Mouse (Mus musculus) CH12.LX (cell line): ENCODE results near the gene Mcemp1. TPM values are rescaled to one million over a fixed set of nuclear protein-coding genes. Genes with fewer than 3 reads are reported as not detected.

ENCODE experiments used
- DNase-seq: peaks from one replicate; pipeline ENCODE4 v3.0.0-alpha.2; 2013; ENCODE audit errors: extremely low read depth
- H3K27ac ChIP-seq: 2 replicates; pipeline ENCODE4 v1.5.1; 2012; ENCODE audit warnings: low read depth, mild to moderate bottlenecking, control low read depth, moderate library complexity; ENCODE audit not compliant: insufficient read depth
- H3K27me3 ChIP-seq: replicated peaks from 2 replicates; pipeline ENCODE3; 2012; ENCODE audit warnings: inconsistent platforms
- H3K36me3 ChIP-seq, 2 experiments: replicated peaks in 1 of 2; 2 replicates each; pipeline versions ENCODE3 to v1.6.1; 2012; ENCODE audit warnings: inconsistent platforms in 1 of 2, low read length in 1 of 2, mild to moderate bottlenecking in 1 of 2, mixed read lengths in 1 of 2, moderate library complexity in 1 of 2; ENCODE audit not compliant: control insufficient read depth in 1 of 2, insufficient read depth in 1 of 2
- H3K4me1 ChIP-seq, 2 experiments: 2 replicates each; pipeline ENCODE4 v1.6.1; 2012; ENCODE audit warnings: inconsistent platforms in 1 of 2, moderate library complexity in 1 of 2; ENCODE audit not compliant: insufficient read depth in 2 of 2, control insufficient read depth in 1 of 2
- H3K4me2 ChIP-seq: 2 replicates; pipeline ENCODE4 v1.6.1; 2012; ENCODE audit warnings: low read depth, mild to moderate bottlenecking, control low read depth; ENCODE audit not compliant: poor library complexity, insufficient read depth, severe bottlenecking
- H3K4me3 ChIP-seq, 3 experiments: fragments of 150-350 bp in 1 of 3; sonication (generic) in 1 of 3; replicated peaks in 1 of 3; 2 replicates each; pipeline versions ENCODE3 to v1.5.1; 2011 to 2012; ENCODE audit warnings: low read depth in 2 of 3, low read length in 2 of 3, mild to moderate bottlenecking in 2 of 3, moderate library complexity in 2 of 3, control low read depth in 1 of 3, improper control_type of control experiment in 1 of 3, inconsistent platforms in 1 of 3, mixed read lengths in 1 of 3; ENCODE audit not compliant: poor library complexity in 1 of 3
- H3K79me2 ChIP-seq: replicated peaks from 2 replicates; pipeline ENCODE4 v1.6.1; 2012; ENCODE audit warnings: mild to moderate bottlenecking, moderate library complexity; ENCODE audit not compliant: control insufficient read depth, poor library complexity, insufficient read depth, severe bottlenecking; ENCODE audit errors: extremely low read depth
- H3K9ac ChIP-seq: 2 replicates; pipeline ENCODE4 v1.6.1; 2012; ENCODE audit warnings: low read depth, mild to moderate bottlenecking, control low read depth, moderate library complexity; ENCODE audit not compliant: insufficient read depth
- H3K9me3 ChIP-seq: replicated peaks from 2 replicates; pipeline ENCODE3; 2012; ENCODE audit warnings: low read length, inconsistent platforms, mixed read lengths
- CHD1 ChIP-seq: IDR thresholded peaks from 2 replicates; pipeline ENCODE4 v1.6.1; 2012; ENCODE audit warnings: low read depth, low read length, improper control_type of control experiment, inconsistent platforms
- CTCF ChIP-seq, 2 experiments: IDR thresholded peaks in 1 of 2; conservative IDR thresholded peaks in 1 of 2; 2 replicates each; pipeline ENCODE4 v1.5.1; 2011 to 2012; ENCODE audit warnings: low read depth in 2 of 2, low read length in 2 of 2, improper control_type of control experiment in 1 of 2, inconsistent platforms in 1 of 2, mild to moderate bottlenecking in 1 of 2, moderate library complexity in 1 of 2
- ELF1 ChIP-seq: IDR thresholded peaks from 2 replicates; pipeline ENCODE4 v1.6.1; 2014; ENCODE audit warnings: low read depth, mild to moderate bottlenecking, inconsistent platforms, low read length, improper control_type of control experiment
- ETS1 ChIP-seq: conservative IDR thresholded peaks from 2 replicates; pipeline ENCODE4 v1.6.1; 2012; ENCODE audit warnings: low read depth, mild to moderate bottlenecking, inconsistent platforms, low read length, improper control_type of control experiment, moderate library complexity
- GABPA ChIP-seq: IDR thresholded peaks from 2 replicates; pipeline ENCODE4 v1.6.1; 2012; ENCODE audit warnings: low read depth, low read length, improper control_type of control experiment, inconsistent platforms; ENCODE audit not compliant: insufficient replicate concordance
- HCFC1 ChIP-seq: IDR thresholded peaks from 2 replicates; pipeline ENCODE4 v1.6.1; 2012; ENCODE audit warnings: low read depth, mild to moderate bottlenecking, inconsistent platforms, low read length, improper control_type of control experiment
- IRF4 ChIP-seq: IDR thresholded peaks from 2 replicates; pipeline ENCODE4 v1.6.1; 2014; ENCODE audit warnings: low read depth, mild to moderate bottlenecking, inconsistent platforms, low read length, improper control_type of control experiment
- JUN ChIP-seq: IDR thresholded peaks from 2 replicates; pipeline ENCODE4 v1.6.1; 2011; ENCODE audit warnings: low read depth, mild to moderate bottlenecking, low read length, improper control_type of control experiment, moderate library complexity; ENCODE audit not compliant: insufficient read depth
- JUND ChIP-seq: conservative IDR thresholded peaks from 2 replicates; pipeline ENCODE4 v1.6.1; 2011; ENCODE audit warnings: low read depth, low read length, improper control_type of control experiment
- KAT2A ChIP-seq: IDR thresholded peaks from 2 replicates; pipeline ENCODE4 v1.6.1; 2012; ENCODE audit warnings: low read length, improper control_type of control experiment, inconsistent platforms; ENCODE audit not compliant: insufficient replicate concordance
- MAFK ChIP-seq: IDR thresholded peaks from 2 replicates; pipeline ENCODE4 v1.6.1; 2011; ENCODE audit warnings: low read length, improper control_type of control experiment; ENCODE audit not compliant: insufficient replicate concordance
- MAX ChIP-seq: IDR thresholded peaks from 2 replicates; pipeline ENCODE4 v1.6.1; 2011; ENCODE audit warnings: low read length, improper control_type of control experiment
- MAZ ChIP-seq: IDR thresholded peaks from 2 replicates; pipeline ENCODE4 v1.6.1; 2012; ENCODE audit warnings: low read depth, mild to moderate bottlenecking, inconsistent platforms, low read length, improper control_type of control experiment, moderate library complexity
- MEF2A ChIP-seq: IDR thresholded peaks from 2 replicates; pipeline ENCODE4 v1.6.1; 2014; ENCODE audit warnings: low read depth, mild to moderate bottlenecking, inconsistent platforms, low read length, improper control_type of control experiment, borderline replicate concordance
- MXI1 ChIP-seq: IDR thresholded peaks from 2 replicates; pipeline ENCODE4 v1.6.1; 2011; ENCODE audit warnings: mild to moderate bottlenecking, low read depth, low read length, improper control_type of control experiment
- NRF1 ChIP-seq: IDR thresholded peaks from 2 replicates; pipeline ENCODE4 v1.6.1; 2014; ENCODE audit warnings: low read depth, mild to moderate bottlenecking, inconsistent platforms, low read length, improper control_type of control experiment, moderate library complexity
- PAX5 ChIP-seq: IDR thresholded peaks from 2 replicates; pipeline ENCODE4 v1.6.1; 2012; ENCODE audit warnings: low read length, inconsistent platforms, mixed read lengths
- POLR2A ChIP-seq: IDR thresholded peaks from 2 replicates; pipeline ENCODE4 v1.6.1; 2011; ENCODE audit warnings: low read depth, mild to moderate bottlenecking, improper control_type of control experiment, low read length
- RCOR1 ChIP-seq: conservative IDR thresholded peaks from 2 replicates; pipeline ENCODE4 v1.6.1; 2012; ENCODE audit warnings: low read depth, mild to moderate bottlenecking, inconsistent platforms, low read length, improper control_type of control experiment
- SIN3A ChIP-seq: IDR thresholded peaks from 2 replicates; pipeline ENCODE4 v1.6.1; 2012; ENCODE audit warnings: low read length, improper control_type of control experiment, inconsistent platforms
- SMC3 ChIP-seq: IDR thresholded peaks from 2 replicates; pipeline ENCODE4 v1.6.1; 2011; ENCODE audit warnings: low read depth, low read length, improper control_type of control experiment
- UBTF ChIP-seq: IDR thresholded peaks from 2 replicates; pipeline ENCODE4 v1.6.1; 2012; ENCODE audit warnings: low read depth, mild to moderate bottlenecking, inconsistent platforms, low read length, improper control_type of control experiment, moderate library complexity
- USF1 ChIP-seq: IDR thresholded peaks from 2 replicates; pipeline ENCODE4 v1.6.1; 2014; ENCODE audit warnings: low read depth, mild to moderate bottlenecking, inconsistent platforms, low read length, improper control_type of control experiment
- USF2 ChIP-seq: conservative IDR thresholded peaks from 2 replicates; pipeline ENCODE4 v1.6.1; 2011; ENCODE audit warnings: low read depth, low read length, improper control_type of control experiment
- ZC3H11A ChIP-seq: IDR thresholded peaks from 2 replicates; pipeline ENCODE4 v1.6.1; 2012; ENCODE audit warnings: low read depth, mild to moderate bottlenecking, inconsistent platforms, low read length, improper control_type of control experiment
- ZKSCAN1 ChIP-seq: IDR thresholded peaks from 2 replicates; pipeline ENCODE4 v1.6.1; 2012; ENCODE audit warnings: low read depth, inconsistent platforms, low read length, improper control_type of control experiment, borderline replicate concordance
- ZNF384 ChIP-seq: IDR thresholded peaks from 2 replicates; pipeline ENCODE4 v1.6.1; 2012; ENCODE audit warnings: low read depth, low read length, improper control_type of control experiment, inconsistent platforms
- dilution Hi-C: fragments of 300-500 bp; cut with MboI; formaldehyde crosslinking; loops from 2 replicates; pipeline ENCODE4 v1.14.3; 2020; ENCODE audit warnings: low sequenced_read_pairs; ENCODE audit not compliant: extremely low pct_unique_long_range_greater_than_20kb, extremely low pct_ligation_motif_present
- in situ Hi-C: fragments of 300-500 bp; cut with MboI; formaldehyde crosslinking; loops from 3 replicates; pipeline ENCODE4 v1.14.3; 2019; ENCODE audit warnings: low sequenced_read_pairs, low pct_ligation_motif_present, low pct_unique_long_range_greater_than_20kb, mixed read lengths
- polyA plus RNA-seq: library from polyadenylated mRNA; unstranded; fragments of >175 nt; gene quantifications from 2 replicates; pipeline ENCODE4 v1.2.1, GENCODE M21; 2012; ENCODE audit warnings: low read depth; ENCODE audit not compliant: insufficient read length
- total RNA-seq, 2 experiments: library from RNA; depleted of rRNA; stranded (reverse); fragments of 300-350 nt in 1 of 2; fragments of >200 nt in 1 of 2; gene quantifications; 2 replicates each; pipeline ENCODE4 v1.2.3; 2012 to 2014

Mcemp1 gene
- total and polyA plus RNA-seq, 3 experiments = 0.36 to 0.39 TPM; not detected in 1

- no peak overlapping the region for H3K4me2 ChIP-seq
- DNase-seq = no peak
- dilution Hi-C loops = no loop called here
Measured at GRCm38 (mm10) chr8:3674671-3675070, 9.1 kb downstream of the Mcemp1 start.

GRCm38 (mm10) chr8:3676131-3676992, 10.8 kb downstream of the Mcemp1 start, which contains the start of gene Trappc5:
Trappc5 (plus strand) TSS chr8:3676299.
- Histone ChIP-seq H3K9me3 (no peaks in the 10 kb centered on the region), H3K4me3 (peak within 1 kb of the TSS; percentile 70 to 97 (median 95)), H3K27me3 (peaks cover 25% of the 10 kb centered on the region), H3K79me2 (peaks cover 21% of the 10 kb centered on the region; the same call in 1 of the 2 replicates), H3K27ac (peak within 1 kb of the TSS; percentile 52; the same call in 1 of the 2 replicates), H3K36me3 (peaks cover 19 to 31% of the 10 kb centered on the region in 2 experiments), H3K4me2 (peak within 1 kb of the TSS; percentile 85), H3K9ac (peak within 1 kb of the TSS; percentile 99), H3K4me1 (peaks cover 0 to 42% of the 10 kb centered on the region in 2 experiments; a peak in 2 of 4 replicates)
- dilution Hi-C loops = no loop called here
- in situ Hi-C loops = loop anchor here (10.0 kb wide), 2 partner anchors 212 to 322 kb away; partner anchors contain the start of genes A430078G23Rik and Pex11g
- peak; percentile 91 for DNase-seq
- peak; percentile 93 for TF ChIP-seq MAZ
- no peak for TF ChIP-seq JUND
- peak; percentile 96 for TF ChIP-seq NRF1
- no peak for TF ChIP-seq USF2
- TF ChIP-seq USF1 = peak; percentile 23; the same call in 1 of the 2 replicates
- peak; percentile 51; the same call in 1 of the 2 replicates for TF ChIP-seq ZNF384
- TF ChIP-seq MAFK = no peak
- TF ChIP-seq RCOR1 = no peak; the same call in 1 of the 2 replicates
- peak; percentile 37; the same call in 1 of the 2 replicates for TF ChIP-seq MEF2A
- peak; percentile 37 to 92 for TF ChIP-seq CTCF (conservative IDR thresholded peaks at IDR 0.05 in 1 of 2, IDR thresholded peaks at IDR 0.05 in 1 of 2; ENCODE audit: low read depth in 2 of 2, low read length in 2 of 2)
- TF ChIP-seq MXI1 = 0 out of 2 replicates have a peak, but pooled peaks have one; percentile 11
- no peak for TF ChIP-seq JUN
- TF ChIP-seq KAT2A = peak; percentile 77; the same call in 1 of the 2 replicates
- peak; percentile 88 for TF ChIP-seq MAX
- no peak for TF ChIP-seq GABPA
- TF ChIP-seq POLR2A = peak; percentile 86
- peak; percentile 84 for TF ChIP-seq HCFC1
- peak; percentile 90 for TF ChIP-seq ELF1
- TF ChIP-seq SMC3 = peak; percentile 64
- no peak for TF ChIP-seq UBTF
- no peak for TF ChIP-seq ZC3H11A
- no peak for TF ChIP-seq ZKSCAN1
- peak; percentile 27; the same call in 1 of the 2 replicates for TF ChIP-seq IRF4
- no peak for TF ChIP-seq CHD1
- no peak for TF ChIP-seq ETS1
- TF ChIP-seq PAX5 = no peak

More at GRCm38 (mm10) chr8:3674671-3675070, 9.1 kb downstream of the Mcemp1 start:
- peaks cover 25% of the 10 kb centered on the region for H3K27me3 ChIP-seq
- in situ Hi-C loops = loop anchor here (5.0 to 10.0 kb wide), 4 partner anchors 47 to 320 kb away; partner anchors contain the start of genes A430078G23Rik, Pcp2 and Pex11g
- no peak overlapping the region for H3K4me3 ChIP-seq
- peaks cover 10 to 14% of the 10 kb centered on the region in 2 experiments for H3K36me3 ChIP-seq
- H3K9ac ChIP-seq = no peak overlapping the region
- no peak overlapping the region for H3K27ac ChIP-seq
- H3K4me1 ChIP-seq = peaks cover 0 to 32% of the 10 kb centered on the region in 2 experiments; a peak in 2 of 4 replicates
- no peaks in the 10 kb centered on the region for H3K9me3 ChIP-seq
- peaks cover 21% of the 10 kb centered on the region; the same call in 1 of the 2 replicates for H3K79me2 ChIP-seq
- TF ChIP-seq NRF1 = no peak
- TF ChIP-seq MAX = no peak
- no peak for TF ChIP-seq CTCF (conservative IDR thresholded peaks at IDR 0.05 in 1 of 2, IDR thresholded peaks at IDR 0.05 in 1 of 2; ENCODE audit: low read depth in 2 of 2, low read length in 2 of 2)
- no peak for TF ChIP-seq SIN3A
- no peak for TF ChIP-seq JUND
- TF ChIP-seq USF2 = no peak
- TF ChIP-seq ZKSCAN1 = no peak
- TF ChIP-seq CHD1 = no peak
- no peak for TF ChIP-seq USF1
